Mouse (Mus musculus): ENCODE data around the gene Insl5. TPM values are rescaled to one million over a fixed set of nuclear protein-coding genes. Genes with fewer than 3 reads are reported as not detected.

Gene Insl5
- total RNA-seq, 4 experiments from 2014 or later: 1.00 to 2.7 (median 1.4) TPM

DNA sequence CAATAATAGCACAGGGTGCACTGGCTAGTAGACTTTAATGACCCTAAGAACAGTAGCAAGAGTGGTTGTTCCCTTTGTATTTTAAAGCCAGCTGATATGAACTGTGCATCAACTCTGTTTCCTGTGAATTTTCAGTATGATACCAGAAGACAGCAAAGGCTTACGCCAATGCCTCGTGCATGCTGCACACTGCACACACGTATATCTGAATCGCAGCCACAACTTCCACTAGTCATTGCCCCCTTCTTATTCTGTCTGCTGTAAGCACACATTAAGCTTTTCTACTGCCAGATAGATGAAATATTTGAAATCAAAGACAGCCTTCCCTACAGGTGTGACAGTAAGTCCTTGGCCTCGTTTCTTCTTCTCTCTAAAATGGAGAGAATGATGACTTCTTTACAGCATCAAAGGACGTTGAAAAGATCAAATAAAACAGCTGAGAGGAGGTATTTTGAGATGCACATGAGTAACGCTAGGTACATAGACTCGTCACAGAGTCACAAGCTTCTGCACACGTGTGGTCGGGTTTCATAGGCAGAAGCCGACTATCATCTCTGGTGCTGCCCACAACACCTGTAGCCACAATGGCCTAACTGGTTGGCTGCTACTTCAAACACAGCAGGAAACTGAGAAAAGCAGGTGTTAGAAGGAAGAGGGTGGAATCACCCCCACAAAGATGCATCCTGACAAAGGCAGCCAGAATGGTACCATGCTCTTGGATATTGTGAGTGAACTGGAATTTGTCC, 35.9 kb downstream of the Insl5 start:
- DNase-seq (ENCODE audit: low spot score in 2 of 2): no peak

DNA sequence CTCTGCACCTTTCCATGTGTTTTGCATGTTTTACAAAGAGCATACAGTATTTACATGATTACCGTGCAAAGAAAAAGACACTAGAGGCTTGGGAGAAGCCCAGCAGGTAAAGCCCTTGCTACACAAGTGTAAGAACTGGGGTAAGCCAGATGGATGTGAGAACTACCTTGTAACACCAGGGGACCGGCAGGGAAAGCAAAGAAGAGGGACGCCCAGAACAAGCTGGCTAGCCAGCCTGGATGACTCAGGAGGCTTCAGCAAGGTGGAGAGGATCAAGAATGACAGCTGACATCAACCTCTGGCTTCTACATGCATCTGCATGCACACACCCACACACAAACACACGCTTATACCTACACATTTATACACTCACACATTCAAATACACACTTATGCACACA, 36.6 kb downstream of the Insl5 start:
- no peak for DNase-seq (ENCODE audit: low spot score in 2 of 2)

DNA sequence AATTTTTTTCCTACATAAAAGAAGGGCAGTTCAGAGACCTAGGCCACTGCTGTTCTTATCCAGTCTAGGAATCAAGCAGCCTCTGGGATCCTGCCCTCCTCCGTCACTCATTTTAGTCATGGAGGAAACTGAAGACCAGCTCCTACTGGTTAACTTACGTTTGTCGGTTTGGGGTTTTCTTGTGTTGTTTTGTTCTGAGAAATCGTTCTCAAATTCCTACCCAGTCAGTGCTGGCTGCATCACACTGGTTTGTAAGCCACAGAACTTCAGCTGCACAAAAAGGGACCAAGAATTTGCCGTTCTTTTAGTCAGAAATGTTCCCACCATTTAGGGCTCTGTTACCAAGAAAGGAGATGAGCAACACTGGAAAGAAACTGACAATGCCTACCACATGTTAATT, 37.3 kb downstream of the Insl5 start:
- DNase-seq (ENCODE audit: low spot score in 2 of 2): no peak

DNA sequence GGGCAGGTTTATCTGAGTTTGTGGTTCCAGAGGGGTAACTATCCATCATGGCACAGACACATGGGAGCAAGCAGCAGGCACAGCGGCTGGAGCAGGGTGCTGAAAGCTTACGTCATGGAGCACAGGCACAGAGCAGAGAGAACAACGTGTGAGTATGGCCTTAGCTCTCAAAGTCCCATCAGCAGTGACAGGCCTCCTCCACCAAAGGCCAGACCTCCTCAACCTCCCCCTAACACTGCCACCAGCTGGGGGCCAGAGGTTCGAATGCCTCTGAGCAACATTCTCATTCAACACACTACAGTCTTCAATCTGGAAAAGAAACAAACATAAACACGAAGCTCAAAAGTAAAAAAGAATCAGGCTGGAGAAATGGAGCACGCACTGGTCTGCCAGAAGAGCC, 38.1 kb downstream of the Insl5 start:
- no peak for DNase-seq (ENCODE audit: low spot score in 2 of 2)

DNA sequence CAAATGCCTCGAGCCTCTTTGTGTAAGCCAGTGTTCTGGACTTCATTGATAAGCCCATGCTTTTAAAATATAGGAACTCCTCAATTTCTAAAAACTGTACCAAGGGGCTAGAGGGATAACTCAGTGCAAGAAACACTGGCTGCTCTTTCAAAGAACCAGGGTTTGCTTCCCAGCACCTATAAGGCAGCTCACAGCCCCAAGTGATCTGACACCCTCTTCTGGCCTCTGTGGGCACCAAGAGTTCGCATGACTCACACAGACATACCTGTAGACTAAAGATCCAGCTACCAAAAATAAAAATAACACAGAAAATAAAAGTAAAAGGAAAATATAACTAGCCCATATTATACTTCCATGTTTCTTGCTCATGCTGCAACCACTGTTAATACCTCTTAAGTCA, 38.9 kb downstream of the Insl5 start:
- DNase-seq (ENCODE audit: low spot score in 2 of 2): no peak

DNA sequence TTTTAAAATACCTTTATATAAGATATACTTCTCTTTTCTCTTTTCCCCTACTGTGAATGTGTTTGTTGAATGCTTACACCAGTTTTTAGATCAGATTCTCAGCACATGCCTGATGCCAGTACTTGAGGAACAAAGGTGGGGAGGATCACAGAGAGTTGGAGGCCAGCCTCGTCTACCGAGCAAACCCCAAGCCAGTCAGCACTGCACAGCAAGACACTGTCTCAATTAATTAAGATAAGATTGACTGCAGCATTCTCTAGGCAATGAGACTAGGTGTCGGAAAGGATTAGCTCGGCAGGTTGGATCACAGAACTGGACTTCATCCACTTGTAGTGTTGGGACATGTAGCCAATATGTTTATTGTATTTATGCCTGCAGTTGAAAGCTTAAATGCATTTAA, 39.3 kb downstream of the Insl5 start:
- no peak for DNase-seq (ENCODE audit: low spot score in 2 of 2)

DNA sequence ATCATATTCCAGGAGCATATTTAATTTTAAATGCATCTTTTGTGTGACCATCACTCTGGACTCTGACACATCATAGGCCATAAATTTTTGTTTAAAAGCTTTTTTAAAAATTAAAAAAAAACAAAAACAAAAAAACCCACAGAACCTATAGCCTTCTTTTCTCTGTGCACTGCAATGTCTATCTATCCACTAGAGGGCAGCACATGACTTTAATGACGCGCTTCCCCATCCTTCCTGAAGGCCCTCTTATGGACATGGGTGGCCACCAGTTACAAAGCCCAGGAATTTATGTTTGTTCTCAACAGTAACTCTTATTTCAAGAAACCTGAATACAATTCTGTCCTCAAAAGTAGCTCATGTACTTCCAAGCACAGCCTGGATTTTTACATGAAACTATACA, 39.7 kb downstream of the Insl5 start:
- DNase-seq (ENCODE audit: low spot score in 2 of 2): no peak

DNA sequence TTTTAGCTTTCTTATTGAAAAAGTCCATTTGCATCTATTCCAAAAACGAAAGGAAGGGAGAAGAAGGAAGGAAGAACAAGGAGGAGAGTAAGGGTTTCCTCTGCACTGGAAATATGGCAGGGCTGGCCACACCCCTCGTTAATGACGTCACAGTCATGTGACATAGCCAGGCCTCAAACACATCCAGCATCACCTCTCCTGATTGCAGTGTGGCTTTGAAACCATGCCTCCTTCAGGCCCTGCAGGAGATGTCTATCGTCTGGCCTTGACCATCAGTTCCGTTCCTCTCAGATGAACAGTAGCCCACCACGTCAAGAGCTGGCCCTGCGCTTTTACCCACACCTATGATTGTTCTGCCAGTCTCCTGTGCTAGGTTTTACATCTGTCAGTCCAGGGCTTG, 40.5 kb downstream of the Insl5 start:
- DNase-seq (ENCODE audit: low spot score in 2 of 2): no peak

DNA sequence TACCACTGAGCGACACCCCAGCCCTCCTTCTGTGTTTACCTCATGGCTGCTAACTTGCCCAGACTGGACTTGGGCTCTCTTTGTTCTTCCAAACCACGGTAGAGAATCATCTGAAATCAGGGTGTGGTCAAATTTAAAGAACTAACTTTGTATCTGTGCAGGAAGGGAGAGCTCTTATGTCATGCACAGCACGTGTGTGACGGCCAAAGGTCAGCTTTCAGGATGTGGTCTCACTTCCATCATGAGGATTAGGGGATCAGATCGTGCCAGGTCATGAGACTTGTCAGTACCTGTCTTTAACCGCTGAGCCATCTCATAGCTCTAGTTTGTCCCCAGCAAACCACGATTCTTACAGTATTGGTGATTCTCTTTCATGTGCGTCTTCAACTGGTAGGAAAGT, 44.9 kb downstream of the Insl5 start:
- no peak for DNase-seq (ENCODE audit: low spot score in 2 of 2)

DNA sequence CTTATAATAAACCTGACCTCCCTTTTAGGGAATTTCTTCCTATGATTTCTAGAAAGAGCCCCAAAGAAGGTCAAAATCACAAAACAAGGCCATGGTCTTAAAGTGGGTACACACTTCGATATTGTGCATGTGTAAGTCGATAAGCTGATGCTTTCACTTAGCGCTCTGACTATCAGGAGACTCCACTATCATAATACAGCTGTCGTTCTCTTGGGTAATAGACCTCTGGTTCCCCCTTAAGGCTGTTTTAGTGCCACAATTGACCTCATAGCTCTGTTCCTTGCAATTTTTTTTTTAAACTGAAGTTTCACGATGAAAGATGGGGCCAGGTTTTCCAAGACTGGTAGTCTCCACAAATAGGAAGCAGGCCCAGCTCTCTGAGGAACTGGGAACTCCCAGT, 47.3 kb downstream of the Insl5 start:
- DNase-seq (ENCODE audit: low spot score in 2 of 2): no peak

DNA sequence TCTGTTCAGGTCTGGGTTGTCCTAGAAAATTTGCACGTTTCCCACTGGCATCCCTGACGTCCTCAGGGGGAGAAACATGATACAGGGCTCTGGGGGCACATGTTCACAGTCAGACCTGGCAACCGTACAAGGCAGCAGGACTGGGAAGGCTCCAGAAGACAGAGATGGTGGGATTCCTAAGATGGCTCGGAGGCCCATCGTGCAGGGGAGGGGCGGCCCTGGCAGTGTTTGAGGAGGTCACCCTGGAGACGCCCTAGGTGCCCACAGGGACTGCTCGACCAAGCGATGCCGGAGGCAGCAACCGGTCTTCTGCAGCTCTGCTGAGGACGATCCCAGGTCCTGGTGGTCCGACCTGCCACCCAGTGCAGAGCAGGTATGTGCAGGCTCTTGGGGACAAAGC, 48.2 kb downstream of the Insl5 start, which contains the start of gene Tctex1d1:
Gene Tctex1d1 (plus strand): TSS at position 167 of the 400 bp plus-strand sequence.
- peak in 1 of 2 experiments; percentile 7 for DNase-seq (ENCODE audit: low spot score in 2 of 2)

DNA sequence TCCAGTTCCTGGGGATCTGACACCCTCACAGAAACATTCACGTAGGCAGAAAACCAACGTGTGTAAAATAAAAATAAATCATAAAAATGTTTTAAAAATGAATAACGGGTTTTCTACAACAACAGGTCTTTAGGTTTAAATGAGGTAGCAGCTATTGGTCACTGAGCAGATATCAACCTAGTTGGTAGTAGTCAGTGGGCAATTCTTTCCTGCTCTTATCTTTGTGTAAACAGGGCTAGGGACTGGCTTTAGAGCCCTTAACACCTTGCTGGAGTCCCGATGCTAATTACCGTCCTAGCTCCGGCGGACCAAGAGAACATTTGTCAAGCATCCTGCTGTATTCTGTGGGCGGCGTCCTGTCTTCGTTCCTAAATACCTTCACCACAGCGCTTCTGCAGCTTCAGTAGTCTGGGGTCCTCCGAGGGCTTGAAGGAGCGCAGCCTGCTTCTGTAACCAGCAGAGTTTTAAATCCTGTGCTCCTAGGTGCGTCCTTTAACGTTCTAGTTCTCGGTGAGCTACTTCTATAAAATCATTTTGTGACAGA, 48.8 kb downstream of the Insl5 start:
- no peak for DNase-seq (ENCODE audit: low spot score in 2 of 2)

DNA sequence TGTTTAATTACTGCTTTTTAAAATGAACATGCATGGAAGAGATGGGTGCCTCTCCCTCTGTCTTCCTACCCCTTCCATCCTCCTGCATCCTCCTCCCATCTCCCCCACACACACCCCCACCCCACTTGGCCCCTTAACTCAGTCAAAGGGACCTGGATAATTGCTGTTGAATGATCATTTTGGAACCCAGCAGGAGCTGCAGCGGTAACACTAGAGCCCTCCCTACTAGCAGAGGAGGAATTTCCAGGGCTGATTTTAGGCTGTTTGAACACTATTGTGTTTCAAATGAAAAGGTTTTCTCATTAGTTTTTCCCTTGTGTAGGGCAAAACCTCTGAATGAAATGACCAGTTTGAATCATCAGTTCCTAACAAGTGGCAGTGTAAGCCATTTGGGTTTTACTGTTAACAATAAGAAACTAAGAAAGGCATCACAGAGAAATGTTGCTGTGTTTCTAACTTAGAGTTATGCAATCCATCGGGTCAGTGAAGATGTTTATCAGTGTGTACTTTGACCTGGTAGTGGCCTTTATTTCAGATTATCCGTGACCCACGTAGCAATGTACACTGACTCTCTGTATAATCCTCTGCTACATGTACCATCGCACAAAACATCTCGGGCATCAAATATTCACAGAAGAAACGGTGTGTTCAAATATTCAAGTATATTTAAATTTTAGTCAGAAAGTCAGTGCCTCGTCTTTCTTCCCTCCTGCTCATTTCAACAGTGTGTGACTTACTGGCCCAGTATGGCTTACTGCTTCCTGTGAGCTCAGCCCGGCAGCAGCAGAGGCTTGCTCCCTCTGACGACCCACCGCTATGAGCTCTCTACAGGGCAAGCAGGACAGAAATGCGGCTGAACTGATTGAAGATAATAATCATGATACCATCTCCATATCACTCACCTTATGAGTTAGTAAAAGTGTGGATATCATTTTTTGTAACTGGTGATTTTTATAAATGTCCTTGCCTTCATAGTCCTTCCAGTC, 50.1 kb downstream of the Insl5 start:
- DNase-seq (ENCODE audit: low spot score in 2 of 2): no peak

DNA sequence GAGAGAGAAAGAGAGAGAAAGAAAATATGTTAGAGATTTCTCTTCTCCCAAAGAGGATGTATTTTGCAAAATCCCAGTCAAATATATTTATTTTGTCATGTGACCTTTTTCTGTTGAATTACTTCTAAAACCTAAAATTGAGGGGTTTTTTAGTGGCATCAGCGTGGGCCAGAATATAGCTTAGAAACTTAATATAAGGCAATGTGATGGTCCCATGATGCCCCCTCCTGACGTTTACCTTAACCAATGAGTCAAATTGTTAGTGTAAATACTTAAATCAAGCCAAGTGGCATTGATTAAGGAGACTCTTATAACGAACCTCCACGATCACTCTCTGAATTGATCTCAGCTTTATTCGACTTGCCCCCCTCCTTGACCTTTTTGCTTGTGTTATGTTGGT, 52.5 kb downstream of the Insl5 start:
- DNase-seq (ENCODE audit: low spot score in 2 of 2): no peak

DNA sequence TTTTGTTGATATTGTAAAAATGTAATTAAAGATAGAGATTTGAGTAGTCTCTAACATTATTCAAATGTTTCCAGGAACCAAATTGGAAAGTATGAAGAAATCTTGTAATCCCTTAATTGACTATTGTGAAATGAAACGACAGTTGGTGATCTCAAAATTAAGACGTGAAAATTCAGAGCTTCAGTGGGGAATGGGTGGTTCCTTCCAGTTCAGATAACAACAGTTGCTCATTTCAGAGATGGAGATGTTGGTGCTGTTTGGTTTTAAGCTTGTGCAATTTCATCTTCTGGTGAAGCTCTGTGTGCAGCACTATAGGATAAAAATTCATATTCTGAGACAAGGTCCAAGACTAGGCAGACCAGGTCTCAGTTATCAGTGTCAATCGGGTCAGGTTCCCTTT, 54.6 kb downstream of the Insl5 start:
- no peak for DNase-seq (ENCODE audit: low spot score in 2 of 2)

DNA sequence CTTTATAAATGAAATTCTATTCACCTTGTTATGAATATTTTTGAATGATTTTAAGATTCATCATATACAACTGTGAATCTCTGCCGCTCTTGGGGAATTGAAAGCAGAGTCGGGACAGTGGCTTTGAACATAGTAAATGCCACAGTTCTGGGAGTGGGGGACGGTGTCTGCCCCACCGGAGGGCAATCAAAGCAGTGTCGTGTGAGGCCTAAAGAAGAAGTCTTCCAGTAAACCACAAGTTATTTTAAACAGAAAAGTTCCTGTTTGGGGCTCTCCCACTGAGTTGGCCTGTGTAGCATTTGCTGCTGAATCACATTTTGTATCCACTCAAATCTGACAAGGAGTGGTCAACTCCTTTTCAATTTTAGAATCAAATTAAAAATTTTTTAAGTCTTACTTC, 55.5 kb downstream of the Insl5 start:
- DNase-seq (ENCODE audit: low spot score in 2 of 2): no peak

DNA sequence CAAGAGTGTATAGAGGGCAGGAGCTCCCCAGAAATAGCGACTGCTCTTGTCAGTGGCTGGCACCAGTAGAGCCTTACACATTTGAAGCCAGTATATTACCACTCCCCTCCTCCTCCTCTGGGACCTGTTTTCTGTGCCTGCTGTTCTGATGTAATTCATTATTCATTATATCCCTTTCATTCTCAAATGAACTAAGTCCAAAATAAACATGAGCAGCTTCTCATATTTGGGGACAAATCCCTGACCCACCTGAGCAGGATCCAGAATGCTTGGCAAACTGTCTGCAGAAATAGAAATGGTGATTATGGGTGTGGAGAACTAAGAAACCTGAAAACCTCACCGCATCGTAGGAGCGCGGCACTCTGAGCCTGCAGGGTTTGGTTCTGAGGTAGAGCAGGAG, 57.0 kb downstream of the Insl5 start:
- no peak for DNase-seq (ENCODE audit: low spot score in 2 of 2)

Other genes starting within 250 kb of the Insl5 start
- gene Tctex1d1, start 48.2 kb downstream of the Insl5 start, total RNA-seq (2022): under 1 TPM; 0.28 to 0.53 (median 0.37) TPM
- 10 to 100 TPM; 41.5 to 53.8 (median 48.3) TPM for gene Mier1, start 87.5 kb upstream of the Insl5 start, total RNA-seq (2022)
- gene Wdr78, start 87.7 kb upstream of the Insl5 start, total RNA-seq (2022): 10 to 100 TPM; 12.4 to 17.1 (median 14.5) TPM
- 10 to 100 TPM in 3 of 4 experiments, 1 to 10 TPM in 1; 8.5 to 10.8 (median 10.5) TPM for gene Slc35d1, start 188.3 kb upstream of the Insl5 start, total RNA-seq (2022)